Mouse (Mus musculus) C2C12 (cell line): ENCODE measurements around the gene Gdap1l1. TPM values are rescaled to one million over a fixed set of nuclear protein-coding genes. Genes with fewer than 3 reads are reported as not detected.
"Not testable (repeated sequence)": the region's sequence is repeated elsewhere in the genome, so short reads cannot be mapped to it uniquely, and the experiment has no call there.

Experiments
- H3K27me3 ChIP-seq: one replicate; pipeline ENCODE4 v1.6.1; 2011; ENCODE audit not compliant: control insufficient read depth, insufficient read depth, insufficient read length
- H3K36me3 ChIP-seq: one replicate; pipeline ENCODE4 v1.6.1; 2011; ENCODE audit not compliant: control insufficient read depth, insufficient read depth
- H3K4me3 ChIP-seq: one replicate; pipeline ENCODE4 v1.5.1; 2011; ENCODE audit warnings: mild to moderate bottlenecking, control low read depth; ENCODE audit not compliant: poor library complexity, insufficient read depth, severe bottlenecking
- H3K79me2 ChIP-seq: one replicate; pipeline ENCODE4 v1.6.1; 2011; ENCODE audit not compliant: control insufficient read depth, insufficient read depth
- H3K79me3 ChIP-seq: one replicate; pipeline ENCODE4 v1.6.1; 2011; ENCODE audit warnings: low read depth, control low read depth
- H3ac ChIP-seq: one replicate; pipeline ENCODE3; 2011; ENCODE audit warnings: low read depth; ENCODE audit not compliant: control insufficient read depth, insufficient read length
- CEBPB ChIP-seq: IDR thresholded peaks from one replicate; pipeline ENCODE4 v1.6.1; 2011; ENCODE audit warnings: low read depth, mild to moderate bottlenecking, control low read depth, moderate library complexity
- CTCF ChIP-seq: IDR thresholded peaks from one replicate; pipeline ENCODE4 v1.5.1; 2011; ENCODE audit not compliant: control insufficient read depth, insufficient read depth, insufficient read length
- FOSL1 ChIP-seq: IDR thresholded peaks from one replicate; pipeline ENCODE4 v1.8.0; 2011; ENCODE audit warnings: mild to moderate bottlenecking, low read length; ENCODE audit not compliant: poor library complexity, insufficient read depth, severe bottlenecking
- MAX ChIP-seq: IDR thresholded peaks from one replicate; pipeline ENCODE4 v1.6.1; 2011; ENCODE audit warnings: mild to moderate bottlenecking, control low read depth
- MYOD1 ChIP-seq: IDR thresholded peaks from one replicate; pipeline ENCODE4 v1.6.1; 2011; ENCODE audit warnings: low read depth; ENCODE audit not compliant: control insufficient read depth, insufficient read length
- MYOG ChIP-seq: IDR thresholded peaks from one replicate; pipeline ENCODE4 v1.6.1; 2011; ENCODE audit not compliant: control insufficient read depth, insufficient read length; ENCODE audit errors: extremely low read depth
- USF1 ChIP-seq: IDR thresholded peaks from one replicate; pipeline ENCODE4 v1.6.1; 2011; ENCODE audit warnings: low read depth, mild to moderate bottlenecking, control low read depth, moderate library complexity
- polyA plus RNA-seq: library from polyadenylated mRNA; unstranded; fragments of >200 nt; fragmentation: generic; extraction: Trizol; gene quantifications from one replicate; pipeline ENCODE4 v1.2.1, GENCODE M21; 2012; ENCODE audit warnings: missing spikeins

Gdap1l1 gene
- polyA plus RNA-seq, 1 experiment = 0.19 TPM

- Histone ChIP-seq H3K4me3 (no peak overlapping the region), H3K27me3 (no peaks in the 10 kb centered on the region), H3K79me3 (peaks cover 3% of the 10 kb centered on the region), H3K36me3 (no peaks in the 10 kb centered on the region), H3K79me2 (peaks cover 34% of the 10 kb centered on the region), H3ac (no peak overlapping the region)
- TF ChIP-seq FOSL1 (no peak), MAX (no peak), CEBPB (no peak)
Observed at GRCm38 (mm10) chr2:163398770-163399169, 39.5 kb upstream of the Gdap1l1 start.

- no peak for TF ChIP-seq FOSL1
- no peak for TF ChIP-seq MYOG
- TF ChIP-seq MYOD1 = no peak
- TF ChIP-seq CTCF = no peak
- TF ChIP-seq MAX = no peak
- no peak for TF ChIP-seq USF1
- TF ChIP-seq CEBPB = no peak
- H3K27me3 ChIP-seq = no peaks in the 10 kb centered on the region
Observed at GRCm38 (mm10) chr2:163399222-163399621, 39.1 kb upstream of the Gdap1l1 start.

GRCm38 (mm10) chr2:163401221-163401620, 37.1 kb upstream of the Gdap1l1 start:
- H3K27me3 ChIP-seq = no peaks in the 10 kb centered on the region
- peak; percentile 70 for TF ChIP-seq CTCF
- no peak for TF ChIP-seq FOSL1
- TF ChIP-seq USF1 = no peak
- no peak overlapping the region for H3ac ChIP-seq
- peaks cover 2% of the 10 kb centered on the region for H3K79me3 ChIP-seq
- peaks cover 11% of the 10 kb centered on the region for H3K36me3 ChIP-seq
- H3K4me3 ChIP-seq = no peak overlapping the region
- peaks cover 14% of the 10 kb centered on the region for H3K79me2 ChIP-seq

More at GRCm38 (mm10) chr2:163399222-163399621, 39.1 kb upstream of the Gdap1l1 start:
- no peak overlapping the region for H3K4me3 ChIP-seq
- H3K36me3 ChIP-seq = peaks cover 2% of the 10 kb centered on the region
- H3ac ChIP-seq = no peak overlapping the region
- H3K79me2 ChIP-seq = peaks cover 30% of the 10 kb centered on the region
- H3K79me3 ChIP-seq = peaks cover 3% of the 10 kb centered on the region

GRCm38 (mm10) chr2:163404037-163404815, 34.0 kb upstream of the Gdap1l1 start:
- H3K27me3 ChIP-seq = no peaks in the 10 kb centered on the region

GRCm38 (mm10) chr2:163410211-163410610, 28.1 kb upstream of the Gdap1l1 start:
- Histone ChIP-seq H3K27me3 (no peaks in the 10 kb centered on the region), H3K79me2 (peaks cover 48% of the 10 kb centered on the region), H3K4me3 (no peak overlapping the region), H3ac (no peak overlapping the region), H3K79me3 (peaks cover 13% of the 10 kb centered on the region), H3K36me3 (peaks cover 82% of the 10 kb centered on the region)
- TF ChIP-seq USF1 = no peak
- no peak for TF ChIP-seq MYOG
- TF ChIP-seq CEBPB = no peak
- TF ChIP-seq MYOD1 = no peak
- TF ChIP-seq MAX = no peak
- no peak for TF ChIP-seq CTCF
- no peak for TF ChIP-seq FOSL1

More at GRCm38 (mm10) chr2:163404037-163404815, 34.0 kb upstream of the Gdap1l1 start:
- TF ChIP-seq MYOG (no peak), MAX (no peak), CEBPB (no peak)
- no peak overlapping the region for H3ac ChIP-seq
- no peaks in the 10 kb centered on the region for H3K79me3 ChIP-seq
- H3K79me2 ChIP-seq = no peaks in the 10 kb centered on the region
- H3K4me3 ChIP-seq = no peak overlapping the region
- H3K36me3 ChIP-seq = peaks cover 32% of the 10 kb centered on the region

- not testable (repeated sequence) for H3ac ChIP-seq, H3K27me3 ChIP-seq, H3K4me3 ChIP-seq
- H3K36me3 ChIP-seq = peaks cover 84% of the 10 kb centered on the region
- peaks cover 59% of the 10 kb centered on the region for H3K79me2 ChIP-seq
- peaks cover 24% of the 10 kb centered on the region for H3K79me3 ChIP-seq
Observed at GRCm38 (mm10) chr2:163411344-163411743, 26.9 kb upstream of the Gdap1l1 start.
